In genomic region chr4:101450150-101450780, GRCm38 (mm10) we compare ENCODE assay signal across 9 mouse cellular contexts. TPM values are rescaled to one million over a fixed set of nuclear protein-coding genes. Genes with fewer than 3 reads are reported as not detected.
DNase-seq lines count a peak whose midpoint lies in the region; ATAC-seq and TF ChIP-seq lines count a peak whose summit lies in the region.
"Had no signal": no experiment of that assay in that cellular context is flagged by ENCODE, and none has a peak within 500 bp of the region (broad histone marks: within the 10 kb centered on the region; RNA-seq: fewer than 3 reads in every experiment).

No protein-coding gene starts in this region.

- ATAC-seq in midbrain, postnatal 0 days (ENCODE audit: low FRiP score), result peak; percentile 52; the same call in 1 of the 2 replicates
- no peak for ATAC-seq in midbrain, embryonic 15.5 days (replicated peaks)

- H3K4me1 ChIP-seq in midbrain, postnatal 0 days (ENCODE audit: insufficient read depth, low read length), result no peaks in the 10 kb centered on the region
- H3K4me1 ChIP-seq in midbrain, embryonic 15.5 days, result no peaks in the 10 kb centered on the region
- H3K4me1 ChIP-seq: midbrain, embryonic 12.5 days had no signal

- DNase-seq in midbrain, postnatal 0 days (ENCODE audit: low spot score), result peak; percentile 86
- DNase-seq in gastrocnemius, postnatal 14 days, result peak; percentile 33
- peak; percentile 81 to 88 for DNase-seq in left cerebral cortex, adult 18-20 months (ENCODE audit: low spot score in 2 of 2)
- DNase-seq in right cerebral cortex, postnatal 4 days, result peak; percentile 68
- DNase-seq in spleen, postnatal 10 days (ENCODE audit: low spot score in 2 of 2), result no peak
- no peak for DNase-seq in spleen, adult 12 weeks (ENCODE audit: low spot score)
- DNase-seq in thymus, postnatal 25 days, result no peak

- intact Hi-C loops in gastrocnemius, postnatal 14 days (cut with DNase I; ENCODE audit: low total_unique reads), result no loop called here

- WGBS in midbrain, postnatal 0 days, result 87% methylated on average over 20 of the region's 20 CpGs
- WGBS in midbrain, embryonic 15.5 days, result 88% methylated on average over 20 of the region's 20 CpGs

- TF ChIP-seq CTCF in midbrain, postnatal 0 days (IDR thresholded peaks at IDR 0.05), result no peak

- H3K4me3 ChIP-seq in midbrain, postnatal 0 days (ENCODE audit: low read depth, low read length), result no peak overlapping the region
- no peak overlapping the region for H3K4me3 ChIP-seq in midbrain, embryonic 15.5 days
- H3K4me3 ChIP-seq: midbrain, embryonic 12.5 days had no signal

- H3K9me3 ChIP-seq in midbrain, postnatal 0 days (ENCODE audit: low read length), result no peaks in the 10 kb centered on the region
- H3K9me3 ChIP-seq in midbrain, embryonic 15.5 days, result no peaks in the 10 kb centered on the region
- H3K9me3 ChIP-seq: midbrain, embryonic 12.5 days had no signal

- H3K27ac ChIP-seq in midbrain, postnatal 0 days (ENCODE audit: low read depth, low read length), result no peak overlapping the region
- H3K27ac ChIP-seq in midbrain, embryonic 15.5 days, result no peak overlapping the region
- H3K27ac ChIP-seq: midbrain, embryonic 12.5 days had no signal

- H3K4me2 ChIP-seq in midbrain, postnatal 0 days (ENCODE audit: low read depth, low read length, poor library complexity, severe bottlenecking), result no peak overlapping the region
- H3K4me2 ChIP-seq in midbrain, embryonic 15.5 days, result no peak overlapping the region
- H3K4me2 ChIP-seq: midbrain, embryonic 12.5 days had no signal

- H3K9ac ChIP-seq in midbrain, postnatal 0 days (replicated peaks; ENCODE audit: low read length, poor library complexity, severe bottlenecking), result no peak overlapping the region
- no peak overlapping the region for H3K9ac ChIP-seq in midbrain, embryonic 15.5 days
- H3K9ac ChIP-seq: midbrain, embryonic 12.5 days had no signal

- no peaks in the 10 kb centered on the region for H3K27me3 ChIP-seq in midbrain, postnatal 0 days (ENCODE audit: insufficient read depth, low read length)
- H3K27me3 ChIP-seq in midbrain, embryonic 15.5 days (replicated peaks), result no peaks in the 10 kb centered on the region
- H3K27me3 ChIP-seq: midbrain, embryonic 12.5 days had no signal

- H3K36me3 ChIP-seq in midbrain, postnatal 0 days (ENCODE audit: insufficient read depth, low read length), result no peaks in the 10 kb centered on the region
- H3K36me3 ChIP-seq in midbrain, embryonic 15.5 days (replicated peaks), result no peaks in the 10 kb centered on the region
- H3K36me3 ChIP-seq: midbrain, embryonic 12.5 days had no signal

RNA-seq across cellular contexts. Expression of gene Ak4, which starts 31.2 kb away (rescaled TPM):
- total RNA-seq in midbrain, postnatal 0 days (2014; rRNA removed), result 11.8 and 19.7 TPM in 2 replicates
- 5.0 and 5.8 TPM in 2 replicates for polyA plus RNA-seq in midbrain, postnatal 0 days (2015; fragmentation: Nextera tagmentation; extraction: Ambion mirVana)
- 8.1 and 9.0 TPM in 2 replicates for polyA plus RNA-seq in midbrain, embryonic 15.5 days (2015; fragmentation: Nextera tagmentation; extraction: Ambion mirVana)
- 1 to 10 TPM; 3.4 to 4.9 TPM for total RNA-seq in gastrocnemius, postnatal 14 days (2021)
- 10 to 100 TPM; 40.4 to 55.9 TPM for total RNA-seq in left cerebral cortex, adult 18-20 months (2021)

RNA-seq across cellular contexts. Expression of gene Dnajc6, which starts 46.2 kb away (rescaled TPM):
- 208 and 225 TPM in 2 replicates for total RNA-seq in midbrain, postnatal 0 days (2014; rRNA removed)
- 74.9 and 79.0 TPM in 2 replicates for polyA plus RNA-seq in midbrain, postnatal 0 days (2015; fragmentation: Nextera tagmentation; extraction: Ambion mirVana)
- polyA plus RNA-seq in midbrain, embryonic 15.5 days (2015; fragmentation: Nextera tagmentation; extraction: Ambion mirVana), result 54.1 and 56.6 TPM in 2 replicates
- total RNA-seq in gastrocnemius, postnatal 14 days (2021), result under 1 TPM; 0.62 to 0.64 TPM
- total RNA-seq in left cerebral cortex, adult 18-20 months (2021), result 100 to 1,000 TPM; 306 to 307 TPM

Comparison
In these comparisons a context has a peak if more than half of its experiments do, and no peak if none do; other contexts are left out.
1. DNase-seq: peak in midbrain, postnatal 0 days (single experiment), gastrocnemius, postnatal 14 days (single experiment), left cerebral cortex, adult 18-20 months (2 of 2) and right cerebral cortex, postnatal 4 days (single experiment); none in spleen, postnatal 10 days (0 of 2), spleen, adult 12 weeks (single experiment) and thymus, postnatal 25 days (single experiment).
2. RNA of gene Dnajc6, which starts 46.2 kb away (total RNA-seq): 306 to 307 TPM in left cerebral cortex, adult 18-20 months and 208 to 225 TPM in midbrain, postnatal 0 days; 0.62 to 0.64 TPM in gastrocnemius, postnatal 14 days; every median in the first group is over 100 times any median in the second.